Mouse (Mus musculus): ENCODE data around the gene Clspn. TPM values are rescaled to one million over a fixed set of nuclear protein-coding genes. Genes with fewer than 3 reads are reported as not detected.

Clspn gene
- total and polyA plus RNA-seq, 3 experiments: 11.1 to 94.0 (median 81.4) TPM

DNA sequence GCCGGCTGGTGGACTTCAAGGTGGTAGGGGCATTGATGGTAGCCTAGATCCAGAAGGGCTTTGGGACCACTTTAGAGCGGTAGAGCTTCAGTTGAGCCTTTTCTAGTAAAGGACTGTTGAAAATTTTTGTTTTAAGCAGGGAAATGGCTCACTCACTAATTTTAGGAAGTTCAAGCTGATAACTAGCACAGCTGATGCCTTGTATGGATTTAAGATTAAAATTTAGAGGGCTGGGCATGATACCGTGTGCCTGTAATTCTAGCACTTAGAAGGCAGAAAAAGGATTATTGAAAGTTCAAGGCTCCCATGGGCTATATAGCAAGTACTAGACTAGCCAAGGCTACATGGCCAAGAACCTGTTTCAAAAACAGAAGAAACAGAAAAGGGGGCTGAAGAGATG lies 13.0 kb downstream of the Clspn start:
- DNase-seq (ENCODE audit: low spot score): no peak
- Histone ChIP-seq H3K9me3 (replicated peaks) (peaks cover 5% of the 10 kb centered on the region), H3K4me3 (ENCODE audit: low read depth, low read length) (no peak overlapping the region), H3K4me1 (ENCODE audit: insufficient read depth, low read depth, low read length) (peaks cover 6% of the 10 kb centered on the region), H3K36me3 (replicated peaks) (peaks cover 98% of the 10 kb centered on the region), H3K27me3 (ENCODE audit: insufficient read depth, low read length) (no peaks in the 10 kb centered on the region)
- TF ChIP-seq CTCF (IDR thresholded peaks at IDR 0.05; ENCODE audit: low read depth, low read length) (no peak), GATA1 (IDR thresholded peaks at IDR 0.05; ENCODE audit: borderline replicate concordance, low read length) (no peak), TAL1 (conservative IDR thresholded peaks at IDR 0.05; ENCODE audit: low read depth, low read length) (no peak), POLR2AphosphoS5 (IDR thresholded peaks at IDR 0.05; ENCODE audit: insufficient replicate concordance, low read depth, low read length) (no peak)
- no peak for ATAC-seq (ENCODE audit: extremely low read depth, insufficient number of reproducible peaks, low FRiP score, poor library complexity, severe bottlenecking)

GRCm38 (mm10) chr4:126576281-126576680 lies 19.5 kb downstream of the Clspn start:
- Histone ChIP-seq H3K36me3 (replicated peaks) (peaks cover 99% of the 10 kb centered on the region), H3K4me3 (ENCODE audit: low read depth, low read length) (no peak overlapping the region), H3K27me3 (ENCODE audit: insufficient read depth, low read length) (no peaks in the 10 kb centered on the region), H3K4me1 (ENCODE audit: insufficient read depth, low read depth, low read length) (no peaks in the 10 kb centered on the region), H3K9me3 (replicated peaks) (peaks cover 5% of the 10 kb centered on the region)
- no peak for TF ChIP-seq GATA1 (IDR thresholded peaks at IDR 0.05; ENCODE audit: borderline replicate concordance, low read length)
- no peak for TF ChIP-seq CTCF (IDR thresholded peaks at IDR 0.05; ENCODE audit: low read depth, low read length)
- TF ChIP-seq POLR2AphosphoS5 (IDR thresholded peaks at IDR 0.05; ENCODE audit: insufficient replicate concordance, low read depth, low read length): no peak
- TF ChIP-seq GATA2 (IDR thresholded peaks at IDR 0.05; ENCODE audit: borderline replicate concordance, low read depth, low read length): no peak
- no peak for TF ChIP-seq TAL1 (conservative IDR thresholded peaks at IDR 0.05; ENCODE audit: low read depth, low read length)
- ATAC-seq (ENCODE audit: extremely low read depth, insufficient number of reproducible peaks, low FRiP score, poor library complexity, severe bottlenecking): no peak
- DNase-seq (ENCODE audit: low spot score): no peak

- H3K27me3 ChIP-seq (ENCODE audit: insufficient read depth, low read length): no peaks in the 10 kb centered on the region
- ATAC-seq (ENCODE audit: extremely low read depth, insufficient number of reproducible peaks, low FRiP score, poor library complexity, severe bottlenecking) (no peak), DNase-seq (ENCODE audit: low spot score) (no peak)
- no peak overlapping the region for H3K4me3 ChIP-seq (ENCODE audit: low read depth, low read length)
- H3K9me3 ChIP-seq (replicated peaks): peaks cover 5% of the 10 kb centered on the region
- H3K36me3 ChIP-seq (replicated peaks): peaks cover 98% of the 10 kb centered on the region
- TF ChIP-seq POLR2AphosphoS5 (IDR thresholded peaks at IDR 0.05; ENCODE audit: insufficient replicate concordance, low read depth, low read length): no peak
- no peak for TF ChIP-seq GATA2 (IDR thresholded peaks at IDR 0.05; ENCODE audit: borderline replicate concordance, low read depth, low read length)
- no peak for TF ChIP-seq TAL1 (conservative IDR thresholded peaks at IDR 0.05; ENCODE audit: low read depth, low read length)
- no peak for TF ChIP-seq GATA1 (IDR thresholded peaks at IDR 0.05; ENCODE audit: borderline replicate concordance, low read length)
- no peak for TF ChIP-seq CTCF (IDR thresholded peaks at IDR 0.05; ENCODE audit: low read depth, low read length)
- H3K4me1 ChIP-seq (ENCODE audit: insufficient read depth, low read depth, low read length): no peaks in the 10 kb centered on the region
Observed at GRCm38 (mm10) chr4:126577920-126578319, 21.2 kb downstream of the Clspn start.

DNA sequence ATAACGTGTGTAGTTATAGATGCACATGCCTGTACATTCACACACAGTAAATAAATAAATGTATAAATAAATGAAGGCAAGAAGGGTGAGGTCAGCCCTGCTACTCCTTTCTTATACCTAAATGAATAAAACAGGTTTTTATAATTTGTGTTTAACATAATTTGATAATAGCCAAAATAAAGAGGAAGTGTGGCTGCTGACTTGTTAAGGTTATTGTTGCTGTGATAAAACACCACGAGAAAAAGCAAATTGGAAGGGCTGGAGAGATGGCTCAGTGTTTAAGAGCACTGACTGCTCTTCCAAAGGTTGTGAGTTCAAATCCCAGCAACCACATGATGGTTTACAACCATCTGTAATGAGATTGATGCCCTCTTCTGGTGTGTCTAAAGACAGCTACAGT lies 22.3 kb downstream of the Clspn start:
- DNase-seq (ENCODE audit: low spot score): no peak
- no peak for TF ChIP-seq GATA2 (IDR thresholded peaks at IDR 0.05; ENCODE audit: borderline replicate concordance, low read depth, low read length)
- no peak for TF ChIP-seq GATA1 (IDR thresholded peaks at IDR 0.05; ENCODE audit: borderline replicate concordance, low read length)
- no peak for TF ChIP-seq TAL1 (conservative IDR thresholded peaks at IDR 0.05; ENCODE audit: low read depth, low read length)
- TF ChIP-seq POLR2AphosphoS5 (IDR thresholded peaks at IDR 0.05; ENCODE audit: insufficient replicate concordance, low read depth, low read length): no peak
- TF ChIP-seq CTCF (IDR thresholded peaks at IDR 0.05; ENCODE audit: low read depth, low read length): no peak
- no peaks in the 10 kb centered on the region for H3K4me1 ChIP-seq (ENCODE audit: insufficient read depth, low read depth, low read length)
- no peak overlapping the region for H3K4me3 ChIP-seq (ENCODE audit: low read depth, low read length)
- H3K36me3 ChIP-seq (replicated peaks): peaks cover 98% of the 10 kb centered on the region
- H3K9me3 ChIP-seq (replicated peaks): peaks cover 2% of the 10 kb centered on the region
- no peak for ATAC-seq (ENCODE audit: extremely low read depth, insufficient number of reproducible peaks, low FRiP score, poor library complexity, severe bottlenecking)
- no peaks in the 10 kb centered on the region for H3K27me3 ChIP-seq (ENCODE audit: insufficient read depth, low read length)

- no peak for ATAC-seq (ENCODE audit: extremely low read depth, insufficient number of reproducible peaks, low FRiP score, poor library complexity, severe bottlenecking)
- no peak for TF ChIP-seq TAL1 (conservative IDR thresholded peaks at IDR 0.05; ENCODE audit: low read depth, low read length)
- no peak for TF ChIP-seq CTCF (IDR thresholded peaks at IDR 0.05; ENCODE audit: low read depth, low read length)
- TF ChIP-seq GATA2 (IDR thresholded peaks at IDR 0.05; ENCODE audit: borderline replicate concordance, low read depth, low read length): no peak
- no peak for TF ChIP-seq GATA1 (IDR thresholded peaks at IDR 0.05; ENCODE audit: borderline replicate concordance, low read length)
- TF ChIP-seq POLR2AphosphoS5 (IDR thresholded peaks at IDR 0.05; ENCODE audit: insufficient replicate concordance, low read depth, low read length): no peak
- H3K36me3 ChIP-seq (replicated peaks): peaks cover 87% of the 10 kb centered on the region
- no peaks in the 10 kb centered on the region for H3K4me1 ChIP-seq (ENCODE audit: insufficient read depth, low read depth, low read length)
- no peak overlapping the region for H3K4me3 ChIP-seq (ENCODE audit: low read depth, low read length)
- H3K9me3 ChIP-seq (replicated peaks): peaks cover 15% of the 10 kb centered on the region
- no peaks in the 10 kb centered on the region for H3K27me3 ChIP-seq (ENCODE audit: insufficient read depth, low read length)
- no peak for DNase-seq (ENCODE audit: low spot score)
Observed at GRCm38 (mm10) chr4:126585739-126586138, 29.0 kb downstream of the Clspn start.

DNA sequence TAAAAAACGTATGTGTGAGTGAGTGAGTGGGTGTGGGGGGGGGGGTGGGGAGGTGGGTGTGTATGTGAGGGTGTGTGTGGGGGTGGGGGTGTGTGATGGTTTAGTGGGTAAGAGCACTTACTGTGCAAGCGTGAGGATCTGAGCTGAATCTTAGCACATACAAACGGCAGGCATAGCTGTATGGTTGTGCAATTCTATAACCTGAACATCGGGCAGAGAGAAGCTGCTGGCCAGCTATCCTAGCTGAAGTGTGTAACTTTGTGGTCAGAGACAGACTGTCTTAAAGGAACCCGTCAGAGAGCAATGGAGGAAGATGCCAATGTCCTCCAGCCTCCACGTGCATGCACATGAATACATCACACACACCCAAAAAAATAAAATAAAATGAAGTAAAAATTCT lies 35.3 kb downstream of the Clspn start:
- peaks cover 9% of the 10 kb centered on the region for H3K9me3 ChIP-seq (replicated peaks)
- ATAC-seq (ENCODE audit: extremely low read depth, insufficient number of reproducible peaks, low FRiP score, poor library complexity, severe bottlenecking) (no peak), DNase-seq (ENCODE audit: low spot score) (no peak)
- H3K4me3 ChIP-seq (ENCODE audit: low read depth, low read length): no peak overlapping the region
- no peaks in the 10 kb centered on the region for H3K27me3 ChIP-seq (ENCODE audit: insufficient read depth, low read length)
- TF ChIP-seq CTCF (IDR thresholded peaks at IDR 0.05; ENCODE audit: low read depth, low read length): no peak
- no peak for TF ChIP-seq TAL1 (conservative IDR thresholded peaks at IDR 0.05; ENCODE audit: low read depth, low read length)
- TF ChIP-seq GATA2 (IDR thresholded peaks at IDR 0.05; ENCODE audit: borderline replicate concordance, low read depth, low read length): no peak
- H3K4me1 ChIP-seq (ENCODE audit: insufficient read depth, low read depth, low read length): no peaks in the 10 kb centered on the region
- H3K36me3 ChIP-seq (replicated peaks): peaks cover 73% of the 10 kb centered on the region

All from G1E (cell line).